Mouse (Mus musculus) kidney, adult 9 months (tissue): ENCODE data around the gene Robo1.

Experiments used
- DNase-seq: peaks from one replicate; pipeline ENCODE4 v3.0.0; 2022

The Robo1 gene

DNA sequence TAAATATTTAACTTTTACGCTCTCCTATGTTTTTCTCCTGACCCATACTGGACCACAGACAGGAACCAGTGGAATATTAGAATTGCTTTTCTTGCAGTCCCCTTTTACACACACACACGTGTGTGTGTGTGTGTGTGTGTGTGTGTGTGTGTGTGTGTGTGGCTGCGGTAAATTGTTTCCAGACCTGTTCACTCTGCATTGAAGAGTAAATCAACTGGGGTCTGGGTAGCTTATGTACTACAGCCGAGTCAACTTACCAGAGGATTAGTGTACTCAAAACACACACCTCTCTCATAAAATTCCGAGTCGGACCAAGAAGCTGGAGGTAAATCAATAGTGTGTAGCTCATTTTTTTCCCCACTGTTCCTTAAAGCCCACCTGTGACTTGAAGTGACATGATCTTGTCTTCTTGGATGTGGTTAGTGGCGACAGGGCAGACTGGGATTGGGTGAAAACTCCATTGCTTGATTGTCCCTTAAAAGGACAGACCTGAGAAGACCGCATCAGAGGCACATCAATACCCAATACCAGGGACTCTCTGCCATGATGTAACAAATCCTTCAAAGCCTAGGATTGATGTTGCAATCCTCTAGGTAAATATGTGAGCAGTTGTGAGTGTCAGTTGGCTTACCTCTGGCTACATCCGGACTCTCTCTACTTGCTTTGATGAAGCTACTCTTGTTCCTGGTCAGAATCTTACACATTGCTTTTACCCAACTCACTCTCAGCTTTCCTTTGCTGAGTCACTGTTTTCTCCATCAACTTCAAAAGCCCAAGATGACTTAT is 457.2 kb downstream of the Robo1 start:
- no peak for DNase-seq

DNA sequence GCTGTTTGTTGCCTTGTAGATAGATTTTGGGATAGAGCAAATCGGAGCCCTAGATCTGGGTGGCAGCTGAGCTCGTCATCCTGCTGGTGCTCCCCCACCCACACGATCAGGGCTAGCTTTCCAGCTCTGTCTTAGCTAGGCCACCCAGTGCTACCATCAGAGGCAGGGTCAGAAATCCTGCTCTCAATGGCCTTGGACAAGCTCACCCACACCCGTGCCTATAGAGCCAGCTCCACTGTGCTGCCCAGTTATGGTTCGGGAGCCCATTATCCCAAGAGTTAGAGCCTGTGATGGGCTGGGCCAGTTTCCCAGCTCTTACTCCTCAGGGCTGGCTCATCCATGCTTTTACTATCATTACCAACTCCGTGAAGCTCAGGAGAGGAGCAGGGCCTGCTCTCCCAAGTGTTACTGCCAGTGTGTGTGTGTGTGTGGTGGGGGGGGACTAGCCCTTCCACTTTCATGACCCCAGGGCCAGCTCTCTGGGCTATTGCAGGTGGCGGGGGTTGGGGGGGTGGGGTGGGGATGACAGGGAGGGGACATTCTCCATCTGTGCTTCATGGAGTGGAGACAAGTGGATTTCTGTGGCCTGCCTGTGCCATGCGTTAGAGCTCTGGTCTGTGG is 461.2 kb downstream of the Robo1 start:
- DNase-seq: no peak

DNA sequence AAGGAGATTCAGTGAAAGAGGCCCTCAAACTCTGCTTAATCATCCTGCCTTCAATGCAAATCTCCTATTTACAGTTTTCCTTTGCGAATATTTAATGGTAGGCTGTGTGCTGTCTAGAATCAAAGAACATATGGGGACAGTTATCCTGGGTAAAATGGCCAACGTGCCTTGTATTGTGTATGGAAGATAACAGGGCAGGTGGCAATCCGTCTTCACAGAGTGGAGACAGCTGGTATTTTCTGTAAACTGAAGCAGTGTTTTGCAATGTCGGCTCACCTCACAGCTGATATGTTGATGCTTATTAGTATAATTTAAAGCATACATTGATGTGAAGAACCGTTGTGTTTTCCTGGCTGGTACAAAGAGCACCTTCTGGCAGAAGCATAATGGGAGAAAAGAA is 464.2 kb downstream of the Robo1 start:
- no peak for DNase-seq

DNA sequence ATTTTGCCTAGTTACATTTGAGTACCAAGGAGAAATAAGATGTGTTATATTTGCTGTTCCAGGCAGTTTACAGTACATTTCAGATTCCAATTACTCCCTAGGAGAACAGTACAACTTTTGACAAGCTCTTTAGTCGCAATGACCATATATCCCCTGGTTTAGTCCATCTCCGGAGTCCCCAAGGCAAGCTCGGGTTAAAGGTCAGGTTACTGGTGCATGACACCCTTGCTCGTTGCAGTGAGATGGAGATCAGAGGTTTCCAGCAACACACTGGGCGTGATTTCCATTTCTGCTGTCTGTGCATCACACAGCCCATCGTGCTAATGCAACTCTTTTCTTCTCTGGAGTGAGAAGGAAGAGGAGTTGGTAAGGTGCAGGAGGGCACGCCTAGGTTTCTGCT is 464.9 kb downstream of the Robo1 start:
- DNase-seq: peak; percentile 2

DNA sequence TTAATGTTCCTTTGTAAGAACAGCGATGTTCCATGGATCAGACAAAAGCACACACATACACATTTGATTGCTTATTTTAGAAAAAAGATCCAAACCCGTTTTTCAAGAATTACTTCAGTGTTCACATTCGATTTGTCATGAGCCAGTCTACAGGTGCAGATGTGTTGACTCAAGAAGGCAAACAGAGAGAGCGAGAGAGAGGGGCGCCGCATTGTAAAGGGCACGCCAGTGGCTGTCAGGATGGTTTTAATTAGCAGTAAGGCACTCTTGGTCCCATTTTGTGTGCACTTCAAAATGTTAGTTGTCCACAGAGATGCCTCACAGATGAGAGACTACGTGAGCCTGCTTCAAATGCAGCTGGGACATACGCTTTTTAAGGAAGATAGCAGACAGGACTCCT is 470.4 kb downstream of the Robo1 start:
- DNase-seq: no peak

DNA sequence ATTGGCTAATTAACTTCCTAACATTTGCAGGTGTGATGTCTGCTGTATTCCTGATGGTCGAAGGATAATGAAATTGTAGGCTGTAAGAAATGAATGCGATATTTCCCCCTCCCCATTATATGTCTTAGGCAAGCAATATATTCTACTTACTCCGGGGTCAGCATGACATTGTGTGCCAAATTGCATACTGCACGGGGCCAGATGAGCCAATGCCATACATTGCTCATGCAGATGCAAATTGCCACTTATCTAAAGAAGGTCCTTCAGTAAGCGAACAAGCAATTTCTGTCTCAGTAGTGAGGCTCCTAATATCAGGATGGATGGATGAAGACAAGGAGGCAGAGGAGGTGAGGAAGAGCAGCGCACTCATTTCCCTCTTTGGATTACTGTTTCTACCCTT is 474.1 kb downstream of the Robo1 start:
- no peak for DNase-seq

DNA sequence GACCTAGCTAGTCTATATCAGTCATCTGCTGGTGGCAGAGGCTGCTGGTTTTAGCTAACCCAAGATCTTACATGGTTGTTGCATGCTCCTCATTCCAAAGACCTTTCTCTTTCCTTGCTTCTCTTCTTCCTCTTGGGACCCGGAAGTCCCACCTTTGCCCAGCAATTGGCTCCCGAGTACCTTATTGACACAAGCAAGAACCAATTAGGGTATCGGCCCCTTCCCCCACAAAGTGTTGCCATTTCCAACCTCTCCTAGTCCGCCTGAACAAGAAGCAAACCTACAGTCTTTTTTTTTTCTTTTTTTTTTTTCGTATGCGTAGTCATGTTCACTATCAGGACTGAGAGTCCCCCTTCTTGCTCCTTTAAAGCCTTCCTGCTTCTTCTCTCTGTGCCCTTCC is 478.0 kb downstream of the Robo1 start:
- no peak for DNase-seq

DNA sequence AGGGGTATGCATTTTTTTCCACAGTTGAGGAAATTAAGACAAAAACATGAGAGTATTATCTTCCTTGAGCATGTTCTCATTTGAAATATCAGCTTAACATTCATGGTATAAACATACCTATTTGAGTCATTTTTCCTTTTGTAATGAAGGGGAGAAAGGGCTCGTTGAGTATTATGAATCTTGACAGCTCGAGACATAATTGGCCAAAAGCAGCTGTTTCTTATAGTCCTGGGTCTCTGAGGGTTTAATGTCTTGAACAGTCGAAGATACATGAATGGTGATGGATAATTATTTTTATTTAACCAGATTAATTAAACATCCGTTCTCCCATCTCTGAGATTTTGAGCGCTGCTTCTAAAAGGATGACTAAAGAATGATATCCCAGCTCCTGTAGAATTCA is 478.5 kb downstream of the Robo1 start:
- DNase-seq: no peak

DNA sequence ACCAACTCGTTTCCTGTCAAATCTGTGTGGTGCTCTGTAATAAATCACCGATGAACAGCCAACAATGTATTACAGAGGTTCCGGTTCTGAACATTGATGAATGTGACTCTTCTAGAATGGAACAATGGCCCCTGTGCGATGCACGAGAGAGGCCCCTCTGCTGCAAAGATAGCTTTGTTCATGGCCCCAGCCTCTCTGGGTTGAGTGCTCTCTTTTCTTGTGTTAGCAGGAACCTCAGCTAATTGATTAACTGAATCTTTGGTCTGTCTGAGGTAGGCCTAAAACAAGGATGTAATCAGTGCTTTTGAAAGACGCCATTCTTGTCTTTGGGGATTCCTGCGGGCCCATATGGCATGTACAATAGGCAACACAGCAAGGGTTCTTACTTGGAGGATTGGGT is 479.9 kb downstream of the Robo1 start:
- no peak for DNase-seq

DNA sequence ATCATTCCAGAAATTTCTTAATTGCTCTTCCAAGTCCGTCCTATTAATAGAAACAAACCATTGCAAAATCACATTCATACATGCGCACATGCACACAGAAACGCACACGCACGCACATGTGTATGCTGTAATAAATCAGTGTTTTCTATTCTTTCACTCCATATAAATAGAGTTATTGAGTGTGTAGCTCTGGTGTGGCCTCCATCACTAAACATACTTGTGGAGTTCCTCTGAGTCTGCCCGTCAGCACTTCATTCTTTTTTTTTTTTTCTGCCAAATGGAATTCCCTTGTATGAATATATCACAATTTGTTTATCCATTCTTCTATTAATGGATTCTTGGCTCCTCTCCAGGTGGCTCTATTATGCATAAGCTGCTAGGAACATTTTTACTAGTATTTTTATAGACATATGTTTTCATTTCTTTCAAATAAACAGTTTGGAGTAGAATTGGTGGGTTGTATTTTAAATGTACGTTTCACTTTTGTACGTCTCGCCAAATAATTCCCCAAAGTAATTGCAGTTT is 483.1 kb downstream of the Robo1 start:
- no peak for DNase-seq

DNA sequence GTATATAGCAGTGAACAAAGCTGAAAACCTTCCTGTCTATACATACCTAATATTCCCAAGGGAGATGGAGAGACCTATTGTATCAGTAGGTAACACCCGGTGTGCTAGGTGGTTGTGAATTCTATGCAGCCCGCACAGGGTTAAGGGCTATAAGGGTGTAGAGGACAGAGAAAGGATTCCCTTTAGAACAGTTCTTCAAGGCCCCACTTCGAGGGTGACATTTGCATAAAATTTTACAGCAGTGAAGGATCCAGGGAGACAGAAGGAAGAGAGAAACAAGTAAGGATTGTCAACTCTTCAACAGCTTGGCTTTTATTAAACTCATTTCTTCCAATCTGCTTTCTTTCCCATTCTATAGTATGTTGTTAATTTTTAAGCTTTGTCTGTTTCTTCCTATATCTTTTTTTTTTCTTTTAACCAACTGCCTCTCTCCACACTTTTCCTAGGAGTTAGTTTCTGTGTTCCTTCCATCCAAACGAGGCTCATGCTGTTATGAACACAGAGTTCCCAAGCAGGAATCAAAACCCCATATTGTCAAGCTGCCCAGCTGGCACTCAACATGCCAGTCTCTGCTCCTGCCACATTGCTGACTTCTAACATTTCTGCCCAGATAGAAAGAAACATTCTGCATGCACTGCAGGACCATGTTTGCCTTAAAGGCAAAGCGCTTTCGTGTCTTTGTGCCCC is 486.7 kb downstream of the Robo1 start:
- no peak for DNase-seq

DNA sequence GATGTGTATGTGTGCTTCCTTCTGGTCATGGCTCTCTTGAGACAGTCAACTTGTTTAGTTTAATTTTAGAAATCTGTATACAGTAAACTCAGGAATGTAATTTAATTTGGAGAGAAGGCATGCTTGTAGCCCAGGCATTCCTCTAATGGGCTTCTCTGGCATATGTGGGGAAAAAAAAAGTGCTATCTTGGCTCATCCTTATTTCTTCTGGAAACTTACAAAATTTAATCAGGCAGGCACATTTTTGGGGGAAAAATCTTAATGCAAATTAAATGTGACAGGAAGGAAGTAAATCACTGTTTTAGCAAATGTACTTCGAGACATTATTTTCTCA is 487.2 kb downstream of the Robo1 start:
- no peak for DNase-seq

DNA sequence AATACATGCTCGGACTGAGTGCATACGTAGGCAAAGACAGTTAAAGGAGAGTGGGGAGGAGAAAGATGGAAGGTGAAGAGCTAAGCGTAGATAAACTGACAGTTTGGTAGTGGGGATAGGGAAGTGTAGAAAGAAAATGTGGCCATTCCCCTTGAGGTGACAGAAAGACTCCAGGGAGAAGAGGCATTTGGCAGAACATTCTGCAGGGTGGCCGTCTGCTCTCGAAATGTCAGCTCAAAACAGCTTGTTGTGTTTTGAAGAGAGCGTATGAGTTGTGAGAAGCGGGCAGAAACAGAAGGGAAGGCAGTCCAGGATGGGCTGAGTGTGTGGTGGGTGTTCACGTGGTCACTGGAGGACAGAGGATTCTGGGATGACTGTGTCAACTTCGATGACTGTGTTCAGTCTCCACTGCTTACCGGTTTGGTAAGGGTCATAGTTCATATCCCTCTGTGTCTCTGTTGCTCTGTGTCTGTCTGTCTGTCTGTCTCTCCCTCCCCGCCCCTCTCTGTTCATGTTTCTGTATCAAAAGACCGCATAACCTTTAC is 490.4 kb downstream of the Robo1 start:
- DNase-seq: no peak

DNA sequence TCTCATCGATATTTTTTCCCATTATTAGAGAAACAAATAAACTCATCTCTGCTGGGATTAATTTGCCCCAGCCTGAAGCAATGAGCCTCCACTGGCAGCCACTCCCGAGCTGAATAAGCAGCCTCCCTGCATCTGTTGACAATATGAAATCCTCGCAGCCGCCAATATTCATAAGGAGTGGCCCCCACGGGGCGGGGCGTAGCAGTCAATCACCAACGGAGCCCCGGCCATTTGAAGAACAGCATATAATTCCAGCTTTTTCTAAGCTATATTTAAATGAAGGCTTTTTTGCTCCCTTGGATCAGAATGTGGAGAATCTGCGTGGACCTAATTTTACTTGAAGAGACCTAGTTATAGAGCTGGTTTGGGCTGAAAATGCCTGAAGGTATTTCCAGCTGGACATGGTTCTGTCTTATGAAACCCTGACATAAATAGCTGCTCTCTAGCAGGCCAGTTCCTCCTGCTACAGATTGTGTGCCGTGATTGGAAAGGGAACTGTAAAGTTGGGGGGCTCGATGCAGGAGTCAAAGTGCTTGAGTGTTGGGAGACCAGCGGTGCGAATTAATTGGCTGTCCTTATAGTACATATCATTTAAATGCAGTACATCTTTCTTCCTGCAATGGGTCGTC is 492.1 kb downstream of the Robo1 start:
- DNase-seq: no peak

DNA sequence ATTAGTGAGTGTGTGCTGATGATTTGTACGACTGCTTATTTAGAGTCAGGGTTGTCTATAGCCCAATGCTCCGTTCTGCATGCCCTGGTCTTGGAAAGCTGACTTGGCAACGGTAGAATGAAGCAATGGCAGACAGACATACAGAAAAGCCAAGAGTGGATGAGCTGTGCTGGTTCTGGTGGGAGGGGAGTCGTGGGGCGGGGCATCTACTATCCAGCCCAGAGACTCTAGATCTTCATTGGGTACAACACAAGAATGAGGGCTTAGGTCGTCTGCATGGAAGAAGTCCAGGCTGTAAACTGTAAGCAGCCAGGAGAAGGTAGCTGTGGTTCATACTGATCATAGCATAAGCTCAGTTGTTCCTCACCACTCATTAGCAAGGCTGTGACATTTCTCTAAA is 492.7 kb downstream of the Robo1 start:
- DNase-seq: no peak

DNA sequence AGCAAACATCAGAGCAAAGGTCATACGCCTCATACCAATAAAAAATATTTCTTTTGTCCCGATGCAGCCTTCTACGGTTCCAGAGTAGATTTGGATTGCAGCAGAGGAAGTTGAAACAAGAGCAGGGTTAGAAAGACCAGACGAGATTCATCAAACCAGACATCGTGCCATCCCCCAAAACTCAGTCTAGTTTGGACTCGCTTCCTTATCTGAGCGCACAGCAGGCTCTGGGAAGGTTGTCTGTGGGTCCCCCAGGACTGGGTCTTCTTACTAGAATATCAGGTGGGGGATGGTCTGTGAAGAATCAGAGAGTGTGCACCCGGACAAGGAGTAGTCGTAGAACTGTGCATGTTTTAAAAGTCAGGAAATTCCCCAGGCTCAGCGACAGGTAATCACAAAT is 500.2 kb downstream of the Robo1 start:
- DNase-seq: peak; percentile 5

DNA sequence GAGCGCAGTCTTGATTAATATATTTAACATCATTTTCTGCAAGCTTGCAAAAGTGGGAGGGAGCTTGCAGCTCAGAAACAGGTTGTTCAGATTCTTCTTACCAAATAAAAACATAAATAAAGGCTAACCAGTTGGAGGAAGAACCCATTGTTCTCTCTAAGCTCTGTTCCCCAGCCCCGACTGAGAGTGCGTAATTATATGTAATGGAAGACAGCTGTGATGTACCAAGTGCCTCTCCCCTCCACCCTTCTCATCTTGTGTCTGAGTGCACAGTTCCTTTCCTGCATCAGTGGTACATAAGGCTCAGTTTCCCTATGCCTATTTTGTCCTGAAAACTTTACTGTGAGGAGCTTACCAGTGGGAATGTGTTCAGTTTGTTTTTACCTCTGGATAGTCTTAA is 502.8 kb downstream of the Robo1 start:
- no peak for DNase-seq

DNA sequence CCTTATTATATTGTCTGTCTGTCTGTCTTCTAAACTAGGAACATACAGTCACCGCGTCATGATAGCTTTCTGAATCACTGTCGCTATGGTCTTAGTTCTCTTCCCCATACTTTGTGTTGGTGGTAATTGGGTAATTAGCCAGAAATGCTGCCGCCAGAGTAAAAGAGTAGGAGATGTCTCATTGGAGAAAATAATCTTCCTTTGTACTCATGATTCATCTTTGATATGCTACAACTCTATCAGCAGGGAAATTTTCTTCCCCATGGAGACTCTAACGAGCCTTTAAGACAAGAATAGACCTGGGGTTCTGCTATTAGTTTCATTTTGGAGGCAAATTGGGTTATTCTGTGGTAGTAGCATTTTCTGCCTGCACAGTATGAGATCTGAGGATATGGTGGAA is 503.4 kb downstream of the Robo1 start:
- no peak for DNase-seq

DNA sequence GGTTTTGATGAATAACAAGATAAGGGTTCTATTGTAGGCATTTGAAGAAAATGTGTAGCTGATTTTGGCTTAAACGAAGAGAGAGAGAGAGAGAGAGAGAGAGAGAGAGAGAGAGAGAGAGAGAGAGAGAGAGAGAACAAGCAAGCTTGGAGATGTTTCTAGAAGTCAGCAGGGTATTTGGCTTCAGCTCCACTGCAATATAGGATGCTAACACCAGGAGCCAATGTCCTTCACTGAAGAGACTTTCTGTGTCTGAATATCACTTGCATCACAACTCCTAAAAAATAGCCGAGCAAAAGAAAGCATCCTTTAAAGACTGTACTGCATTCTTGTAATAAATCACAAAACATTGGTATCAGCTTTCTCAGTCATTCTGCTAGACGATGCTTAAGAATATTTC is 503.8 kb downstream of the Robo1 start:
- no peak for DNase-seq

DNA sequence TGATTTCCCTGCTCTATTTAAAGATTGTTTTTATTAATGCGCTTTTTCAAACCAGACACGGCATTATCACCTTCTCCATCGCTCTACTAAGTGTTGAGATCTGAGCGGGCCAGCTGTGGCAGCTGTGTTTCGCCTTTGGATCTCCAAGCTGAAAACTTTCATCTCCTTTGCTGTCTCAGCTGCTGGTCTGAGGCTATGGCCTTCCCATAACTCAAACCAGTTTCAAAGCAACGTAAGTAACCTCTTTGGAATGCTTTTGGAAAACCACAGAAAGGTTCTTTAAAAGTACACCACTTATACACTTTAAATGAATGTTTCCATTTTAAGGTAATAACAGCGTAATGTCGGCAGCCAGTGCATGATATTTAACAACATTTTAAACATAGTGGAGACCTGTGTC is 520.3 kb downstream of the Robo1 start:
- DNase-seq: no peak

DNA sequence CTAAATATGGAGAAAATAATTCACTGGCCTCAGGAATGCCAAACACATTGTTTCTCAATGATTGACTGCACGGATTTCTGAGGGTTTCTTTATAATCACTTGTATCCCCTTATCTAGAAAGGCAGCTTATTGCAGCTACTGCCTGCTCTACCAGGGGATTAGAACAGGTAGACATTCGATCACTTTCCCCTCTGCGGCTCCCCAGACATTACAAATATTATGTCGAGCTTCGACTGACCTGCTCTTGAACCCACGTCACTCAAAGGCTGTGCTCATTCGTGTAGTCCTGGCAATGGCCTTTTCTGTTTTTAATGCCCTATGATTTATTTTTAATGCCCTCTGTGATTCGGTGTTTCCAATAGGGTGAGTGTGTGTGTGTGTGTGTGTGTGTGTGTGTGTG is 521.4 kb downstream of the Robo1 start:
- DNase-seq: no peak

DNA sequence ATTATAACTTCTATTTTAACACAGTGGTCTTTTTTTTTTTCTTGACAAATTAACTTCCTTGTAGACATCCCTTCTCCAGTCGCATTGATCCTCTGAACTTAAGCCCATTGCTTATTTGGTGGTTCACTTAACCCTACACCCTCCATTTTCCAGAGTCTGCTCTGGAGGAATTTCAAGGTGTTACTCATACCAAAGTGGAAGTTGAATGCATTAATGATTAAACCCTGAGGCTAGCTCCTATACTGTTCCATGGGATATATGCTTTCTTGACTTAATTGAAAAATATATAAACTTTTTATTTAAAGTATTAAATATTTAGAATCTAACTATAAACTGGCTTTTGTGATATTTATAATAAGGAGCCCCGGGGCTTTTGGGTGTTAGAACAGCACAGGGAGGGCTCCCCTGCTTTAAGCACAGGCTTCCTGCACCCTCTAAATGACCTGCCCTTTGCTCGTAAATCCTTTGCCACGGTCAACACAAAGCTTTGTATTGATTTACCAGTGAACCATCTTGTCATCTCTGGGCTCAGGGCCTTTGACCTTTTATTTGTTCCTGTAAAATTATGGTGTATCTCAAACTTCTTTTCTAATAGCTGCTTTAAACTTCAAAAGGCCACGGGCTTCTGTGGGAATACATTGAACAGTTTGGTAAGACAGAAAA is 522.4 kb downstream of the Robo1 start:
- DNase-seq: no peak

DNA sequence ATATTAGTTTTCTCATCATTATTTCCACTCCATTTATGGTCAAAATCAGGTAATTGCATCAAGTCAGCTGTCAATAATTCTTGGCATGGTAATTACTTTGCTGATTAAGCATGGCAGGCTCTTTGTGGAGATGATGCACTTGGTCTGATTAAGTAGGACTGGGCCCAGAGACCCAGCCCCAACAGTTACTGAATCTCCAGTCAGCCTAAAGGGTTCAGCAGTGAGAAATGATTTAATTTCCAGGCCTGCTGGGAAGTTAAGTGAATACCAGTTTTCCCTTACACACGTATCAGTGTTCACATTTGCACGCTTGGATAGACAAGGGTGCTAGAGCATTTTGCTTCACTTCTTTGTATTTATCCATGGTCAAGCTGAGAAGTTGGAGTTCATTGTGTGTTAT is 526.2 kb downstream of the Robo1 start:
- DNase-seq: no peak
